Mouse (Mus musculus): ENCODE data around the gene Uchl4. TPM values are rescaled to one million over a fixed set of nuclear protein-coding genes. Genes with fewer than 3 reads are reported as not detected.

Gene Uchl4
- polyA plus RNA-seq, 1 experiment from 2014 or later, result 5.2 TPM

- Histone ChIP-seq H3K4me2 (replicated peaks; ENCODE audit: low read depth, low read length) (no peak overlapping the region), H3K27me3 (ENCODE audit: control insufficient read depth, insufficient read depth, low read length) (no peaks in the 10 kb centered on the region), H3K27ac (ENCODE audit: low read depth, low read length) (no peak overlapping the region), H3K9me3 (ENCODE audit: control insufficient read depth, low read length) (no peaks in the 10 kb centered on the region), H3K36me3 (ENCODE audit: control insufficient read depth, insufficient read depth, low read length) (no peaks in the 10 kb centered on the region), H3K4me3 (ENCODE audit: low read depth, low read length) (no peak overlapping the region), H3K4me1 (replicated peaks; ENCODE audit: control insufficient read depth, insufficient read depth, low read length) (no peaks in the 10 kb centered on the region), H3K9ac (ENCODE audit: low read depth, low read length) (no peak overlapping the region)
- peak; percentile 49 for DNase-seq (ENCODE audit: low spot score)
- 44% methylated on average over 7 of the region's 7 CpGs for WGBS
- ATAC-seq (ENCODE audit: low FRiP score), result no peak
Measured at GRCm38 (mm10) chr9:64272611-64273010, 37.6 kb downstream of the Uchl4 start.

GRCm38 (mm10) chr9:64273757-64274156, 38.8 kb downstream of the Uchl4 start:
- no peaks in the 10 kb centered on the region for H3K36me3 ChIP-seq (ENCODE audit: control insufficient read depth, insufficient read depth, low read length)
- ATAC-seq (ENCODE audit: low FRiP score) (no peak), DNase-seq (ENCODE audit: low spot score) (no peak)
- H3K27me3 ChIP-seq (ENCODE audit: control insufficient read depth, insufficient read depth, low read length), result no peaks in the 10 kb centered on the region
- H3K4me1 ChIP-seq (replicated peaks; ENCODE audit: control insufficient read depth, insufficient read depth, low read length), result no peaks in the 10 kb centered on the region
- no peak overlapping the region for H3K9ac ChIP-seq (ENCODE audit: low read depth, low read length)
- no peaks in the 10 kb centered on the region for H3K9me3 ChIP-seq (ENCODE audit: control insufficient read depth, low read length)
- H3K27ac ChIP-seq (ENCODE audit: low read depth, low read length), result no peak overlapping the region
- H3K4me3 ChIP-seq (ENCODE audit: low read depth, low read length), result no peak overlapping the region
- H3K4me2 ChIP-seq (replicated peaks; ENCODE audit: low read depth, low read length), result no peak overlapping the region
- 72% methylated on average over 4 of the region's 4 CpGs for WGBS

- H3K4me1 ChIP-seq (replicated peaks; ENCODE audit: control insufficient read depth, insufficient read depth, low read length), result no peaks in the 10 kb centered on the region
- no peak overlapping the region for H3K27ac ChIP-seq (ENCODE audit: low read depth, low read length)
- H3K9me3 ChIP-seq (ENCODE audit: control insufficient read depth, low read length), result no peaks in the 10 kb centered on the region
- 81% methylated on average over 4 of the region's 4 CpGs for WGBS
- H3K4me3 ChIP-seq (ENCODE audit: low read depth, low read length), result no peak overlapping the region
- H3K27me3 ChIP-seq (ENCODE audit: control insufficient read depth, insufficient read depth, low read length), result no peaks in the 10 kb centered on the region
- DNase-seq (ENCODE audit: low spot score), result no peak
- ATAC-seq (ENCODE audit: low FRiP score), result no peak
- no peak overlapping the region for H3K9ac ChIP-seq (ENCODE audit: low read depth, low read length)
- H3K36me3 ChIP-seq (ENCODE audit: control insufficient read depth, insufficient read depth, low read length), result no peaks in the 10 kb centered on the region
- H3K4me2 ChIP-seq (replicated peaks; ENCODE audit: low read depth, low read length), result no peak overlapping the region
Measured at GRCm38 (mm10) chr9:64274291-64274690, 39.3 kb downstream of the Uchl4 start.

GRCm38 (mm10) chr9:64274919-64275318, 39.9 kb downstream of the Uchl4 start:
- H3K27ac ChIP-seq (ENCODE audit: low read depth, low read length), result no peak overlapping the region
- ATAC-seq (ENCODE audit: low FRiP score) (no peak), DNase-seq (ENCODE audit: low spot score) (no peak)
- H3K36me3 ChIP-seq (ENCODE audit: control insufficient read depth, insufficient read depth, low read length), result no peaks in the 10 kb centered on the region
- H3K27me3 ChIP-seq (ENCODE audit: control insufficient read depth, insufficient read depth, low read length), result no peaks in the 10 kb centered on the region
- no peak overlapping the region for H3K9ac ChIP-seq (ENCODE audit: low read depth, low read length)
- no peaks in the 10 kb centered on the region for H3K4me1 ChIP-seq (replicated peaks; ENCODE audit: control insufficient read depth, insufficient read depth, low read length)
- no peak overlapping the region for H3K4me3 ChIP-seq (ENCODE audit: low read depth, low read length)
- no peak overlapping the region for H3K4me2 ChIP-seq (replicated peaks; ENCODE audit: low read depth, low read length)
- H3K9me3 ChIP-seq (ENCODE audit: control insufficient read depth, low read length), result no peaks in the 10 kb centered on the region
- WGBS, result 58% methylated on average over 1 of the region's 1 CpGs

GRCm38 (mm10) chr9:64277706-64278105, 42.7 kb downstream of the Uchl4 start:
- H3K4me1 ChIP-seq (replicated peaks; ENCODE audit: control insufficient read depth, insufficient read depth, low read length), result peaks cover 4% of the 10 kb centered on the region; the same call in 1 of the 2 replicates
- H3K4me2 ChIP-seq (replicated peaks; ENCODE audit: low read depth, low read length), result no peak overlapping the region
- H3K9me3 ChIP-seq (ENCODE audit: control insufficient read depth, low read length), result no peaks in the 10 kb centered on the region
- no peaks in the 10 kb centered on the region for H3K36me3 ChIP-seq (ENCODE audit: control insufficient read depth, insufficient read depth, low read length)
- DNase-seq (ENCODE audit: low spot score), result peak; percentile 82
- 73% methylated on average over 8 of the region's 8 CpGs for WGBS
- no peaks in the 10 kb centered on the region for H3K27me3 ChIP-seq (ENCODE audit: control insufficient read depth, insufficient read depth, low read length)
- no peak overlapping the region for H3K27ac ChIP-seq (ENCODE audit: low read depth, low read length)
- ATAC-seq (ENCODE audit: low FRiP score), result no peak
- H3K4me3 ChIP-seq (ENCODE audit: low read depth, low read length), result no peak overlapping the region
- H3K9ac ChIP-seq (ENCODE audit: low read depth, low read length), result no peak overlapping the region

- ATAC-seq (ENCODE audit: low FRiP score), result no peak
- Histone ChIP-seq H3K4me1 (replicated peaks; ENCODE audit: control insufficient read depth, insufficient read depth, low read length) (peaks cover 4% of the 10 kb centered on the region; the same call in 1 of the 2 replicates), H3K4me2 (replicated peaks; ENCODE audit: low read depth, low read length) (no peak overlapping the region), H3K9ac (ENCODE audit: low read depth, low read length) (no peak overlapping the region), H3K27ac (ENCODE audit: low read depth, low read length) (no peak overlapping the region), H3K36me3 (ENCODE audit: control insufficient read depth, insufficient read depth, low read length) (no peaks in the 10 kb centered on the region), H3K4me3 (ENCODE audit: low read depth, low read length) (no peak overlapping the region), H3K27me3 (ENCODE audit: control insufficient read depth, insufficient read depth, low read length) (no peaks in the 10 kb centered on the region), H3K9me3 (ENCODE audit: control insufficient read depth, low read length) (no peaks in the 10 kb centered on the region)
- no peak for DNase-seq (ENCODE audit: low spot score)
- WGBS, result 93% methylated on average over 6 of the region's 6 CpGs
Measured at GRCm38 (mm10) chr9:64278665-64279310, 43.8 kb downstream of the Uchl4 start.

GRCm38 (mm10) chr9:64281105-64281780, 46.2 kb downstream of the Uchl4 start, which contains the start of gene Tipin:
TSS of gene Tipin (plus strand) at chr9:64281581.
- DNase-seq (ENCODE audit: low spot score) (peak; percentile 98), ATAC-seq (ENCODE audit: low FRiP score) (peak; percentile 92)
- 3% methylated on average over 46 of the region's 46 CpGs for WGBS
- H3K9ac ChIP-seq (ENCODE audit: low read depth, low read length), result peak within 1 kb of the TSS; percentile 78
- H3K4me1 ChIP-seq (replicated peaks; ENCODE audit: control insufficient read depth, insufficient read depth, low read length), result peaks cover 4% of the 10 kb centered on the region; the same call in 1 of the 2 replicates
- H3K4me3 ChIP-seq (ENCODE audit: low read depth, low read length), result peak within 1 kb of the TSS; percentile 53
- H3K36me3 ChIP-seq (ENCODE audit: control insufficient read depth, insufficient read depth, low read length), result no peaks in the 10 kb centered on the region
- no peaks in the 10 kb centered on the region for H3K27me3 ChIP-seq (ENCODE audit: control insufficient read depth, insufficient read depth, low read length)
- no peaks in the 10 kb centered on the region for H3K9me3 ChIP-seq (ENCODE audit: control insufficient read depth, low read length)
- H3K4me2 ChIP-seq (replicated peaks; ENCODE audit: low read depth, low read length), result peak within 1 kb of the TSS; percentile 48
- peak within 1 kb of the TSS; percentile 58 for H3K27ac ChIP-seq (ENCODE audit: low read depth, low read length)

- Histone ChIP-seq H3K9ac (ENCODE audit: low read depth, low read length) (peak overlapping the region; percentile 78), H3K4me3 (ENCODE audit: low read depth, low read length) (peak overlapping the region; percentile 53), H3K4me2 (replicated peaks; ENCODE audit: low read depth, low read length) (peak overlapping the region; percentile 48), H3K36me3 (ENCODE audit: control insufficient read depth, insufficient read depth, low read length) (no peaks in the 10 kb centered on the region), H3K9me3 (ENCODE audit: control insufficient read depth, low read length) (no peaks in the 10 kb centered on the region), H3K4me1 (replicated peaks; ENCODE audit: control insufficient read depth, insufficient read depth, low read length) (peaks cover 4% of the 10 kb centered on the region; the same call in 1 of the 2 replicates), H3K27ac (ENCODE audit: low read depth, low read length) (peak overlapping the region; percentile 58), H3K27me3 (ENCODE audit: control insufficient read depth, insufficient read depth, low read length) (no peaks in the 10 kb centered on the region)
- DNase-seq (ENCODE audit: low spot score), result no peak
- under 1% methylated on average over 24 of the region's 24 CpGs for WGBS
- peak; percentile 84 for ATAC-seq (ENCODE audit: low FRiP score)
Measured at GRCm38 (mm10) chr9:64281781-64282178, 46.8 kb downstream of the Uchl4 start.

Measured in hindbrain, embryonic 11.5 days (tissue).